Mouse (Mus musculus): ENCODE results near the gene Zfand5. TPM values are rescaled to one million over a fixed set of nuclear protein-coding genes. Genes with fewer than 3 reads are reported as not detected.
A peak's percentile ranks its signal among the peaks of the same experiment; 100 is the strongest.
"Not testable (repeated sequence)": the region's sequence is repeated elsewhere in the genome, so short reads cannot be mapped to it uniquely, and the experiment has no call there.

Zfand5 gene
- 18.7 and 19.9 TPM in 2 replicates for polyA plus RNA-seq (2012; rRNA removed)

DNA sequence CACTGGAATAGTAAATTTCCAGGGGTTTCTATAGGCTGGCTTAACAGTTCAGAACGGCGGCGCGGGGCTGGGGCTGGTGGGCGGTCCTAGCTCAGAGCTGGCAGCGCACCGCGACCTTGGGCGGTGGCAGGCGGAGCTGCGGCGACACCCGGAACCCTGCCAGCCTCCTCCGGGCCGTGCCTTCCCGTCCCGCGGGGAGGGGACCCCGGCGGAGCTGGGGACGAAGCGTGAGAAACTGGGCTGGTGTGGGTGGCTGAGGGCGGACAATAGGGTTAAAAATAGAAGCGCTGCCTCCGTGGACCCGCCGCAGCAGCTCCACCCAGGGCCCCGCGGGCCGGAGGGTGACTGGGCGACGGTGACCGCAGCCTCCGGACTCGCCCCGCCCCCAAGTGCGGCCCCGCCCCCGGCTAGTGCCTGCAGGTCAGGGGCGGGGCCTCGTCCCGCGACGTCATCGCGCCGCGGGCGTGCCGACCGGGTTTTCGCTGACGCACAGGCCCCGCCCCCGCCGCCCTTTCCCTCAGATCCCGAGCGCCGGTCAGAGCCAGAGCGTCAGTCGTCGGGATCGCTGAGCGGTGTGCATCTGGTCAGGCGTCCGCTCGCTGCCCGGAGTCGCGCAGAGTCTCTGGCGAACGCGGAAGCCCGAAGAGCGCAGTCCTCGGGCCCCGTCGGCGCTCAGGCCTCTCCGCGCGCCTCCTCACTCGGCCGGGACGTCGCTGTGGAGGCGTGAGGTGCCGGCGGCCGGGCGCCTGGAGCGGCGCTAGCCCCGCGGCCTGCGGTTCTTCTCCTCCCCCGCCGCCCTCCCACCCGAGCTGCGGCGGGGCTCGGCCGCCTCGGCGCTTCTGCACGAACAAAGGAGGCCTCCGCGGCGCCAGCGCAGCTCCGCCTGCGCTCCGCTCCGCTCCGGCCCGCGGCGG, at the start of gene Zfand5:
Zfand5 (plus strand) TSS at position 538 of the 914 bp plus-strand sequence.
- no peak for DNase-seq (ENCODE audit: low read depth)

GRCm38 (mm10) chr19:21227131-21227530, 44.9 kb upstream of the Zfand5 start:
- peak; percentile 86 for DNase-seq (ENCODE audit: low read depth)

GRCm38 (mm10) chr19:21227754-21228153, 44.3 kb upstream of the Zfand5 start:
- no peak for DNase-seq (ENCODE audit: low read depth)

- DNase-seq (ENCODE audit: low read depth): not testable (repeated sequence)
Observed at GRCm38 (mm10) chr19:21248730-21249129, 23.3 kb upstream of the Zfand5 start.

- no peak for DNase-seq (ENCODE audit: low read depth)
Observed at GRCm38 (mm10) chr19:21253846-21254245, 18.2 kb upstream of the Zfand5 start.

DNA sequence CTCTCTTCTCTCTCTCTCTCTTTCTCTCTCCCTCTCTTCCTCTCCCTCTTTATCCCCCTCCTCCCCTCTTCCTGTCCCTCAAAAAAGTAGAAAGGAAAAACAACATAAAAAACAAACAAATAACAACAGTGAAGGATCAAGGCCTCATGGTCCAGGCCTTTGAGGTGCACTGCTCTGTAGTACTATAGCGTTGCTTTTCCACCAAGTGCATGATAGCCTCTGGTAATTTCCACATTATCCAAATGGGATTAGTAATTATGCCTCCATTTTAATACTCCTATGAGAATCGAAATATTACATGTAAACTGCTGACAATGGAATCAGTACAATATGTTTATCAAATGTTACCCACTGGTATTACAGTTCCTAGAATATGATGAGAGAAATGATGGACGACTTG, 16.2 kb upstream of the Zfand5 start:
- no peak for DNase-seq (ENCODE audit: low read depth)

GRCm38 (mm10) chr19:21259453-21259852, 12.6 kb upstream of the Zfand5 start:
- DNase-seq (ENCODE audit: low read depth): no peak

- DNase-seq (ENCODE audit: low read depth): no peak
Observed at GRCm38 (mm10) chr19:21260280-21260679, 11.8 kb upstream of the Zfand5 start.

DNA sequence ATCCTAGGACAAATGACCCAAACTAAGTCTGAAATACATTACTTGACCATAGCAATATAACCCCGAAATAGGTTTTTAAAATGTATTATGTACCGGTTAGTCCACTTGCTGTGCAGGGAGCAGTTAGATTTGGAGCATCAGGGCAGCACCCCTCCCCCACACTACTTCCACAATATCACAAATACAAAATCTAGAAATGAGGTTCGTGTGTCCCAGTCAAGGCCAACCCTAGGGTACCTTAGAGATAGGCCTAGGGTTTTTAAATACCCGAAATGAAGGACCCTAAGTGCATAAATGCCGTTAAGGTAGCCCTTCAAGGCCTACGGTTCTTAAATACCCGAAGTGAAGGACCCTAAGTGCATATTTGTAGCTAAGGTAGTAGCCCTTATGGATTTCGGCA, 892 bp upstream of the Zfand5 start:
- DNase-seq (ENCODE audit: low read depth): no peak

DNA sequence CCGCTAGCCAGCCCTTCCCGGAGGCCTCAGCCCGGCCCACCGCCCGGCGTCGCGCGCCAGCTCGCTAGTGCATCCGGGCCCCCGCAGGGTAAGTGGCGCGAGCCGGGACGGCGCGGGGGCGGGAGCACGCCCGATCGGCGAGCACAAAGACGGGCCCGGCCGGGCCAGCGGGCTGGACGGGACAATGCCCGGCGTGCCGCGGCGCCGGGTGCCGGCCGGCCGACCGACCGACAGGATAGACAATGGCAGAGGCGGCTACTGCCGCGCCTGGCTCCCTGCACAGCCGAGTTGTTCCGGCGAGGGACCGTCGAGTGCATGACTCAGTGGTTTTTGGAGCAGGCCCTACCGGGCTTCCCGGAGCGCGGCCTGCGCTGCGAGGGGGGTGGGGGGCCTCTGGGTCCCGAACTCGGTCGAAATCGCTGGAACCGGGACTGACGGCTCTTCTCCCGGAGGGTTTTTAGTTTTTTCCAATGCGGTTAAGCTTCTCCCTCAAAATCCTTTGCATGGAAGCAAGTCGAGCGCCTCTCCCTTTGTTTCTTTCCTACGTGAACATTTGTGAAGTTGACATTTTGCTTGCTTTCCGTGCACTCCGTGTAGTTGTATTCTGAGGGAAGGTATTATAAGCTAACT, 692 bp downstream of the Zfand5 start:
- no peak for DNase-seq (ENCODE audit: low read depth)

GRCm38 (mm10) chr19:21273440-21273839, 1.4 kb downstream of the Zfand5 start:
- no peak for DNase-seq (ENCODE audit: low read depth)

GRCm38 (mm10) chr19:21274181-21274591, 2.1 kb downstream of the Zfand5 start:
- peak; percentile 52 for DNase-seq (ENCODE audit: low read depth)

GRCm38 (mm10) chr19:21274714-21275113, 2.6 kb downstream of the Zfand5 start:
- no peak for DNase-seq (ENCODE audit: low read depth)

DNA sequence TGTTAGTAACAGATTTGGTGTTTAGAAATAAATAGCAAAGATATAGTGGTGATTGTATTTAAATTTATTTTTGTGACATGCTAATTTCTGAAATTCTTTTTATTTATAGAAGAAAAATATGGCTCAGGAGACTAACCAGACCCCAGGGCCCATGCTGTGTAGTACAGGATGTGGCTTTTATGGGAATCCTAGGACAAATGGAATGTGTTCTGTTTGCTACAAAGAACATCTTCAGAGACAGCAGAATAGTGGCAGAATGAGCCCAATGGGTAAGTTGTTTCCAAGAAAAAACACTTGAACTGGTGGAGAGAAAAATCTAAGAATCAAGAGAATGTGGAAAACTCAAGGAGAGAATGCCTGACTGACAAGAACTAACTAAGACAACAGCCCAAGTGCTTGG, 4.2 kb downstream of the Zfand5 start:
- no peak for DNase-seq (ENCODE audit: low read depth)

DNA sequence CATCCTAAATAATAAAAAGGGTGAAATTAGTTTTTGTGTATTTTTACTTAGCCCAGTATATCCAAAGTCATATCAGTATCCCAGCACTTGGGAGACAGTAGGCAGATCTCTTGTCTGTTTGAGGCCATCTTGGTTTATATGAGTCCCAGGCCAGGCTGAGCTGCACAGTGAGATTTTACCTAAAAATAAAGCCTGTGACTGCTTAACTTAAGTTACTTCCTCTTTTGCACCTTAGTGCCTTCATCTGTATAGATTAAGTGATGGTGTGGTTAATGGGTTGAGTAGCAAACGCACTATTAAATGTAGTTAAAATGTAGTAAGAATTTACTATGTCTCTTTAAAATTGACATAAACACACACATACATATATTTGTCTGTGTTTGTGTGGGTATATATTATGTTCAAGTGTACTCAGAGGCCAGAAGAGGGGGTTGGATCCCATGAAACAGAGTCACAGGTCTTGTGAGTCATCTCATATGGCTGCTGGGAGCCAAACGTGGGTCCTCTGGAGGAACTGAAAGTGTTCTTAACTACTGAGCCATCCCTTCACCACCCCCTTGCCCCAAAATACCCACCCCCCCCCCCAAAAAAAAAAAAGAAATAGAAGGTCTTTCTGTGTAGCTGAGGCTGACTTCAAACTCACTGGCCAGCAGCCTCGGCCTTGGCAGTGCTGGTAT, 14.5 kb downstream of the Zfand5 start:
- DNase-seq (ENCODE audit: low read depth): no peak

DNA sequence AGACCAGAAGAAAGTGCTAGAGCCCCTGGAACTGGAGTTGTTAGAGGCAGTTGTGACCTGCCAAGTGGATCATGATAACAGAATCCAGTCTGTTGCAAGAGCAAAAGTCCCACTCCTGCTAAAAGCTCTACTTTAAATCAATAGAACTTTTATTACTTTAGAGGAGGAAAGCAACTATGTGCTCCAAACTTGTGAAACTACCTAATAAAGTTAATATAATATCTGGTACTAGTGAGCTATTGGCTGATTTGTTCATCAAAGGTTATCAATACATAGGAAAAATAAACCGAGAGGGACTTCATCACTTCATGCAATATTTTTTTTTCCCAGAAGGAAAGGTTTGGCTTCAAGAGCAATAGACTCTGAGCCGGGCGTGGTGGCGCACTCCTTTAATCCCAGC, 25.3 kb downstream of the Zfand5 start:
- DNase-seq (ENCODE audit: low read depth): no peak

- no peak for DNase-seq (ENCODE audit: low read depth)
Observed at GRCm38 (mm10) chr19:21301787-21302186, 29.7 kb downstream of the Zfand5 start.

DNA sequence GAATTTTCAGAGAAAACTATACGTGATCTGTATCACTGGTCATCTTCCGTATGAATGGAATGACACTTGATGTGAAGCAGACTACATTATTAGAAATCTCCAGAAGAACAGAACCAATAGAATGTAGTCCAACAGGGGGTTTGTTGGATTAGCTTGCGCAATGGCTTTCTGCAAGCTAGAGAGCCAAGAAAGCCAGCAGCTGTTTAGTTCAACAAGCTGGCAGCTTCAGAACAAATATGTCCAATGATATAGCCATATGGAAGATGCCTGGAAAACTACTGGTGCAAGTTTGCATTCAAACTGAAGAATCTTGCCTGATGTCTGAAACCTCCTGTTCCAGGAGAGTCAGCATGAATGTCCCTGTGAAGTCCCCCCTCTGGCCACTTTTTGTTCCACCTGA, 35.7 kb downstream of the Zfand5 start:
- DNase-seq (ENCODE audit: low read depth): no peak

GRCm38 (mm10) chr19:21310364-21310763, 38.3 kb downstream of the Zfand5 start:
- DNase-seq (ENCODE audit: low read depth): not testable (repeated sequence)

GRCm38 (mm10) chr19:21315701-21316100, 43.6 kb downstream of the Zfand5 start:
- DNase-seq (ENCODE audit: low read depth): no peak

GRCm38 (mm10) chr19:21319618-21320017, 47.5 kb downstream of the Zfand5 start:
- no peak for DNase-seq (ENCODE audit: low read depth)

DNA sequence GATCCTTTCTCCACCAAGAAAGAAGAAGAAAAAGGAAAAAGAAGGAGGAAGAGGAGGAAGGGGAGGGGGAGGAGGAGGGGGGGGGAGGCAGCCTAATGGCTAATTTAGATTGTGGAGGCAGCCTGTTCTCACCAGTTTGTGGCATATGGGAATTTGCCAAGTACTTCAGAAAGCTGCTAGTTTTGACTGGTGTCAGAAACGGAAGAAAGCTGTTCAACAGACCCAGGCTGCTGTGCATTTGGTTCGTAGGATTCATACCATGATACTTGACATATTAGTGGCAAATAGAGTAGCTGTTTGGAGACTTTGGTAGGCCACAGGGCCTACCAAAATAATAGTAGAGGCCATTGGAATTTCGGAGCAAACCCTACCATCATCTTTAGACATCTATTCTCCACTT, 53.3 kb downstream of the Zfand5 start:
- no peak for DNase-seq (ENCODE audit: low read depth)

- no peak for DNase-seq (ENCODE audit: low read depth)
Observed at GRCm38 (mm10) chr19:21328951-21329350, 56.9 kb downstream of the Zfand5 start.
